Mouse (Mus musculus): ENCODE measurements around the gene Il1b. TPM values are rescaled to one million over a fixed set of nuclear protein-coding genes. Genes with fewer than 3 reads are reported as not detected.
A peak's percentile ranks its signal among the peaks of the same experiment; 100 is the strongest.

Gene Il1b
- not detected in 2 replicates for polyA plus RNA-seq (2015; fragmentation: Nextera tagmentation; extraction: Ambion mirVana)

DNA sequence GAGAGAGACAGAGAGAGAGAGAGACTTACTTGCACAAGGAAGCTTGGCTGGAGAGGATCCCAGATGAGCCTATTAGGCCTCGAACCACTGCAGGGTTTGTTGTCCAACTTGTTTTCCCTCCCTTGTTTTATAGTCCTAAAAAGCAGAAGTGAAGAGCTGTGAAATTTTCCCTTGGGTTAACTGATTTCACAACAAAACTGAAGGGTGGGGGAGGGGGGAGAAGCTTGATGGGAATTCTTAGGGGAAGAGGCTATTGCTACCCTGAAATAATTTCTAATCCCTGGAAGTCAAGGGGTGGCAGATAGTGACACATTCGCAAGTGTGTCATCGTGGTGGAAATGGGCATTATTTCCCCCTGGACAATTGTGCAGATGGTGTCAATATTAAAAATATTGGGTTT is at the start of gene Il1b:
TSS of gene Il1b (minus strand) at position 101 of the 400 bp plus-strand sequence.
- H3K27me3 ChIP-seq = no peaks in the 10 kb centered on the region
- no peak for ATAC-seq (replicated peaks)
- no peak within 1 kb of the TSS for H3K4me3 ChIP-seq
- no peaks in the 10 kb centered on the region for H3K4me1 ChIP-seq
- H3K9ac ChIP-seq (replicated peaks) = no peak within 1 kb of the TSS
- no peak within 1 kb of the TSS for H3K4me2 ChIP-seq (replicated peaks)
- no peaks in the 10 kb centered on the region for H3K9me3 ChIP-seq
- WGBS = 93% methylated on average over 3 of the region's 3 CpGs
- no peaks in the 10 kb centered on the region for H3K36me3 ChIP-seq
- H3K27ac ChIP-seq (replicated peaks) = no peak within 1 kb of the TSS

DNA sequence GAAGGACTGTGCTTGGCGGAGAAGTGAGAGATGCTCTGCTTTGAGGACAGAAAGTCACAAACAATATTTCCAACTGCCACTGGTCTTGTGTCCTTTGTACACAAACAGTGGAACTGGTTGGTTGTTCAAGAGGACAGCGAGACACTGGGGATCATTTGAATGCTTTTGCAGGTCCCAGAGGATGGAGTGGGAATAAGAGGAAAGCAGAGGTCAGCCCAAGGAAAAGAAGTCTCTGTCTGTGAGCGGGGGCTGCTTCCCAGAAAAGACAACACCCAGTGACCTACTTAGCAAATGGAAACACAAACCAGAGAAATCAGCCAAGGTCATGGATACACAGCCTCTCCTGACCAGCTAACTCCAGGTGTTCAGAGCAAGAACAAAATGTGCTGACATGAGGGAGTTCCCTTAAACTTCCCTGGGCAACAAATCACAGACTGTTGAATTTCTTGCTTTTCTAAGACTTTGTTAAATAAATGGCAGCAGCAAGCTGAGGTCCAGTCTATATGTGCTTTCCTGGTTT is 48.5 kb upstream of the Il1b start:
- H3K27me3 ChIP-seq = no peaks in the 10 kb centered on the region
- no peak for ATAC-seq (replicated peaks)

DNA sequence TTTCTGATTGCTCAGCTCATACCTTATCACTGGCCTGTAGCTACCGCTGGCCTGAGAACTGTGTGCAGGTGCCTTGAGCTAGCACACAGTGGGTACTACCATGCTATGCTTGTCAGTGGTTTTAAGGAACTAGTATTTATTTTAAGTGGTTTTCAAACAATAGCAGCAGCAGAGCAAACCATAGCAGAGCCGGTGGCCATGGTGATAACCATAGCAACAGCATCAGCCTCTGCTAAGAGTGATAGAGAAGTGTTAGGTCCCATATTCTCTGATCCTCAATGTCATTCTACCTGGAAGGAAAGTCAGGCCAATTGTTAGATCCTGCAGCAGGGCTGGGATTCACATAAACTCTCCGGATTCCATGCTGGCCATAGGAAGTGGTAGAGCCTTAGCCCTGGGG is 43.7 kb upstream of the Il1b start:
- Histone ChIP-seq H3K9ac (replicated peaks) (no peak overlapping the region), H3K36me3 (no peaks in the 10 kb centered on the region), H3K9me3 (no peaks in the 10 kb centered on the region), H3K4me1 (no peaks in the 10 kb centered on the region), H3K4me2 (replicated peaks) (no peak overlapping the region), H3K27ac (replicated peaks) (no peak overlapping the region), H3K27me3 (no peaks in the 10 kb centered on the region), H3K4me3 (no peak overlapping the region)
- 0 out of 2 replicates have a peak, but pooled peaks have one; percentile 53 for ATAC-seq (replicated peaks)
- 80% methylated on average over 3 of the region's 3 CpGs for WGBS

More for the DNA sequence above, 48.5 kb upstream of the Il1b start:
- WGBS = 89% methylated on average over 3 of the region's 3 CpGs
- no peak overlapping the region for H3K27ac ChIP-seq (replicated peaks)
- no peaks in the 10 kb centered on the region for H3K9me3 ChIP-seq
- no peaks in the 10 kb centered on the region for H3K36me3 ChIP-seq
- H3K4me1 ChIP-seq = no peaks in the 10 kb centered on the region
- H3K9ac ChIP-seq (replicated peaks) = no peak overlapping the region
- H3K4me3 ChIP-seq = no peak overlapping the region
- H3K4me2 ChIP-seq (replicated peaks) = no peak overlapping the region

DNA sequence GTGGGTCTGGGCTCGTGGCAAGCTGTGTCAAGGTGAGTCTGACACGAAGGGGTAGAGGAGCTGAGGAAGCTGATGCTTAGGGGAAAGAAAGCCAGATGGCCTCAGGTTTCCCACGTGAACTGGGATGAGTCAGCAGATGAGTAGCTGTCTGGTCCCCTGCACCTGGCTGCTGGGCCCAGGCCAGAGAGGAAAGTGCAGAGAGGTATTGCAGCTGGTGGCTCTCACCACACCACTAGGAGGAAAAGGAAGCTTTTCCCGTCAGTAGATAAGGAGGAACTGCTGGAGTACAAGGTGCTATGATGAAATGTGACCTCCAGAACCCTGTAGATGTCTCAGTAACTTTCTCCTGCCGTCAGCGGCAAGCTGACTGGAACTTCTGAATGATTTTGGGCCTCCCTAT is 42.5 kb upstream of the Il1b start:
- no peak overlapping the region for H3K9ac ChIP-seq (replicated peaks)
- no peaks in the 10 kb centered on the region for H3K27me3 ChIP-seq
- no peaks in the 10 kb centered on the region for H3K36me3 ChIP-seq
- no peaks in the 10 kb centered on the region for H3K9me3 ChIP-seq
- no peak overlapping the region for H3K4me2 ChIP-seq (replicated peaks)
- no peak overlapping the region for H3K4me3 ChIP-seq
- H3K27ac ChIP-seq (replicated peaks) = no peak overlapping the region
- whole genome bisulfite sequencing = 76% methylated on average over 6 of the region's 6 CpGs
- no peak for ATAC-seq (replicated peaks)
- H3K4me1 ChIP-seq = no peaks in the 10 kb centered on the region

DNA sequence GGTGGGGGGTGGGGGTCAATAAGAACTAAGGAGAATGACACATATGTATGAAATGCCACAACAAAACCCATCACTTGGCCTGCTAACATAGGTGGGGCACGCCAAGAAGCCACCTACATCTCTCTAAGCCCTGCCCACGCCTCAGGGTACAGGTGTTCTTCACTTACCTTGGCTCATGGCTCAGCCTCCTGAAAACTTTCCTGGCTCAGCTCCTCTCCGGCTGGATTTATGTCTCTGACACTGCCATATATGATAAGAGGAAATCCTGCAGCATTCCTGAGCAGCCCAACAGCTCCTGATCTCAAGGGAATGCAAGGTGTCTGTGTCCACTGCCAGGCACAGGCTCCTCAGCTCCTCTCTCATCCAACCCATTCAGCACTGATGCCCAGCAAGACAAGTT is 40.7 kb upstream of the Il1b start:
- Histone ChIP-seq H3K4me3 (no peak overlapping the region), H3K4me2 (replicated peaks) (no peak overlapping the region), H3K9me3 (no peaks in the 10 kb centered on the region), H3K27ac (replicated peaks) (no peak overlapping the region), H3K36me3 (no peaks in the 10 kb centered on the region), H3K9ac (replicated peaks) (no peak overlapping the region), H3K4me1 (no peaks in the 10 kb centered on the region), H3K27me3 (no peaks in the 10 kb centered on the region)
- ATAC-seq (replicated peaks) = no peak
- WGBS = 80% methylated on average over 3 of the region's 3 CpGs

DNA sequence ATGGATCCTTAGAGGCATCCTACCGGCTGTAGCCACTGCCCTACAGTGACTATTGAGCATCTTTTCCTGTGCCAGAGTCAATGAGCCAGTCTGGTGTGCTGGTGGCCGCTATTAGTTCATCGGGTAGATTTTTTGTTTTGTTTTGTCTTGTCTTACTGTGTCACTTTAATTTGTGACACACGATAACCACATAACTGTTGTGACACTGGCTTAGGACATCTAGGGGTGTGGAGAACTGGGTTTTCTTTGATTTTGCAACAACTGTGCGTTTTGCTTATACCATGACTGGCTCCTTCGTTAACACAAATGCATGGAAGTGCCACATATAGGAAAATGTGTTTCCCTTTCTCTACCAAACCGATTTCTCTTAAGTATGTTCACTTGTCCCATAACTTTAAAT is 39.4 kb upstream of the Il1b start:
- H3K9me3 ChIP-seq = no peaks in the 10 kb centered on the region
- H3K4me2 ChIP-seq (replicated peaks) = no peak overlapping the region
- ATAC-seq (replicated peaks) = no peak
- H3K9ac ChIP-seq (replicated peaks) = no peak overlapping the region
- no peaks in the 10 kb centered on the region for H3K4me1 ChIP-seq
- H3K36me3 ChIP-seq = no peaks in the 10 kb centered on the region
- no peak overlapping the region for H3K4me3 ChIP-seq
- no peak overlapping the region for H3K27ac ChIP-seq (replicated peaks)
- no peaks in the 10 kb centered on the region for H3K27me3 ChIP-seq
- WGBS = 92% methylated on average over 7 of the region's 7 CpGs

DNA sequence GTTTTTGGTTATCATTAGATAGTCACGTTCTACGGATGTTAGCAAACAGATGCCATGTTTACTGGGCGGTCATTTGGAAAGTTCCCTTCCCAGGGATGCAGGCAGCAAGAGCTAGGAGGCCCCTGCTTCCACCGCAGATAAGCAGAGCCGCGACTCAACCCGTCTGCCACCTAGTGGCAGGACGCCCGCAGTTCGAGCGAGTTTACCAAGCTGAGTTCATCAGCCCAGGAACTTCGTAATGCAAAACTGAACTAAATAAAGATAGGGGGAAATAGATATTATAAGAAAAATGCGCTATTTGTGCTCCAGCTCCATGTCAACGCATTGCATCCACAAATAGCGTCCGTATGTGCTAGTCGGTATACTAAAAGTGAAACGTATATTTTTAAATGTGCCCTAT is 37.5 kb upstream of the Il1b start:
- H3K4me3 ChIP-seq = no peak overlapping the region
- 20% methylated on average over 18 of the region's 18 CpGs for WGBS
- no peaks in the 10 kb centered on the region for H3K27me3 ChIP-seq
- H3K4me1 ChIP-seq = no peaks in the 10 kb centered on the region
- H3K4me2 ChIP-seq (replicated peaks) = no peak overlapping the region
- H3K9me3 ChIP-seq = no peaks in the 10 kb centered on the region
- peak; percentile 80 for ATAC-seq (replicated peaks)
- no peaks in the 10 kb centered on the region for H3K36me3 ChIP-seq
- no peak overlapping the region for H3K27ac ChIP-seq (replicated peaks)
- H3K9ac ChIP-seq (replicated peaks) = no peak overlapping the region

DNA sequence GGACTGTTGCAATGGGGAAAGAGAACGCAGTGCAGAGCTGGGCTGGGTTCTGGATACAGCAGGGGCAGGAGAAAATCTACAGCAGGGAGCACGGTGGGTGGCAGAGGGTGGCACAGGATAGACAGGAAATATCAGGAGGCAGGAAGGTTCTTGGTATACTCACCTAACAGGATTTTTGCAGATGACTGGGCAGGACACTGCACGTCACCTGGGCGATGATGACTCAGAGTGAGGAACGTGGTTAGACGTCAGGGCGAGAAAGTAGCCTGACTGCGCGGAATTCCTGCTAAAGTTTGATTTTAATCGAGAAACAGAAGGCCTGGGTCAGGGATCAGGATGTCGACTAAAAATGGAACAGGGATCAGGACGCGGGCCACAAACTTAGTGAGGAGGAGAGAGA is 36.7 kb upstream of the Il1b start:
- H3K4me1 ChIP-seq = no peaks in the 10 kb centered on the region
- no peaks in the 10 kb centered on the region for H3K36me3 ChIP-seq
- H3K9me3 ChIP-seq = no peaks in the 10 kb centered on the region
- WGBS = 95% methylated on average over 13 of the region's 13 CpGs
- no peak overlapping the region for H3K27ac ChIP-seq (replicated peaks)
- no peak overlapping the region for H3K4me2 ChIP-seq (replicated peaks)
- no peak overlapping the region for H3K9ac ChIP-seq (replicated peaks)
- H3K4me3 ChIP-seq = no peak overlapping the region
- no peak for ATAC-seq (replicated peaks)
- H3K27me3 ChIP-seq = no peaks in the 10 kb centered on the region

DNA sequence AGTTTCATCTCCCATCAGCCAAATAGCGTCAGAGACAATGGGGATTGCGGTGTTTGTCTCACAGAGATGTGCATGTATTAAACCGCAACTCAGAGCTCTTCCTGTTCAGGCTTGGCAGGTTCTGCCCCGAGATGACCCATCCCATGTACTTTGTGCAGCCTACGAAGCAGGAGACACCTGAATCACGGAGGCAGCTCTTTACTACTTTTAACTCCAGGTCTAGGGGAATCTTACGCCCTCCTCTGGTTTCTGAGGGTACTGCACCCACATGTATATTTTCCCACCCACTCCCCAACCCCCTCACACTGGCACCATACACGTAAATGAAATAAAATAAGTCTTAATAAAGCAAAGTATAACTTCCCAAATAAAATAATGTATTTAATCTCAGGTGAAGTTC is 35.6 kb upstream of the Il1b start:
- 89% methylated on average over 8 of the region's 8 CpGs for WGBS
- no peak for ATAC-seq (replicated peaks)
- Histone ChIP-seq H3K4me3 (no peak overlapping the region), H3K4me2 (replicated peaks) (no peak overlapping the region), H3K27me3 (no peaks in the 10 kb centered on the region), H3K36me3 (no peaks in the 10 kb centered on the region), H3K4me1 (no peaks in the 10 kb centered on the region), H3K9ac (replicated peaks) (no peak overlapping the region), H3K9me3 (no peaks in the 10 kb centered on the region), H3K27ac (replicated peaks) (no peak overlapping the region)

DNA sequence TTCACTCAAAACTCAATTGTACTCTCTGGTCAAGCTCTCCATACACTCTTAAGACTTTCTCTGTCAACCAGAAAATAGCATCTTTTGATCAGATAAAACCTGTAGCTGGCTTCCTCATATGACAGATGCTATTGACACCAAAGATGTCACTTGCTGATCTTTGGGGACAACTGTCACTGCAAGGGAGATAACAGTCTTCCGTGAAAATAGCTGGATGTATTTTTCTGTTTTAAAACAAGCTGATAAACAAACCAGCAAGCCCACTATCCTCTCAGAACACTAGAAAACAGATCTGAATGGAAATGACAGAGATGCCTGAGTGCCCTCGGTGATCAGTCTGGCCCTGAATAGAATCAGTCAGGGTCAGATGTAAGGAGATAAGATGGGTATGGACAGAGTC is 32.8 kb upstream of the Il1b start:
- WGBS = 93% methylated on average over 2 of the region's 2 CpGs

DNA sequence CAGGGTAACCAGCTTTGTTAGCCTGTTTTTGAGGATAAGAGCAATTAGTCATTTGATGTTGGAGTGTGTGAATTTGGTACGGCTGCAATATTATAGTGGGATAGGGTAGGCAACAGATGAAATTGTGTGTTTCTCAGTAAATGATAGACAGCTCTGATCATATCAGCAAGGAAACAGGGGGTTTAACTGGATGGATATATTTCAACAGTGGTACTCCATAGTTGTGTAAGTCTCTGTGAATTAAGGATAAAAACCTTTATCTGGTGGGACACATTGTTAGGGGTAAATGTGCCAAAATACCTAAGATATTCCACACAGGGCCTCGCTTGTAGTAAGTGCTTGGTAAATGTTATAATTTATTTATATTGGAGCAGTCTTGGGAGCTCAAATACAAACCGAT is 31.4 kb upstream of the Il1b start:
- Histone ChIP-seq H3K4me2 (replicated peaks) (no peak overlapping the region), H3K36me3 (no peaks in the 10 kb centered on the region), H3K9me3 (no peaks in the 10 kb centered on the region), H3K27me3 (no peaks in the 10 kb centered on the region), H3K27ac (replicated peaks) (no peak overlapping the region), H3K4me3 (no peak overlapping the region), H3K9ac (replicated peaks) (no peak overlapping the region), H3K4me1 (no peaks in the 10 kb centered on the region)
- WGBS = 90% methylated on average over 3 of the region's 3 CpGs
- no peak for ATAC-seq (replicated peaks)

More for the DNA sequence above, 32.8 kb upstream of the Il1b start:
- H3K4me1 ChIP-seq = no peaks in the 10 kb centered on the region
- ATAC-seq (replicated peaks) = no peak
- no peaks in the 10 kb centered on the region for H3K36me3 ChIP-seq
- H3K27ac ChIP-seq (replicated peaks) = no peak overlapping the region
- H3K9me3 ChIP-seq = no peaks in the 10 kb centered on the region
- no peak overlapping the region for H3K9ac ChIP-seq (replicated peaks)
- no peak overlapping the region for H3K4me3 ChIP-seq
- no peaks in the 10 kb centered on the region for H3K27me3 ChIP-seq
- no peak overlapping the region for H3K4me2 ChIP-seq (replicated peaks)

DNA sequence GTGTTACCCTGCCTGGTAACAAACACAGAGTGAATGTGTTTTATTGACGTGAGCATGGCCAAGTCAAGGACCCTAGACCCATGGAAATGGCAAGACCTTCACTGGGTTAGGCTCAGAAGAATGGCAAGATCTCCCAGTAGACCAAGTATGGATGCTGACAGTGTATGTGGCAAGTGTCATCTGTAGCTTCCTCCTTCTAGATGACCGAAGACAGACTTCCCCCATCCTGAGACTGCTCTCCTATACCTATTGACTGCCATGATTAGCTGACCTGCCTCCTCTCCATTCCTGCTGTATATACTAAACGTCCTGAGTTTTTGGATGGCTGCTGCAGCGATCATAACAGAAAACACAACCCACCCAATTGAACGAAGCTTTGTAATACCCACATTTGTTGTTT is 30.9 kb upstream of the Il1b start:
- H3K36me3 ChIP-seq = no peaks in the 10 kb centered on the region
- H3K9me3 ChIP-seq = no peaks in the 10 kb centered on the region
- H3K9ac ChIP-seq (replicated peaks) = no peak overlapping the region
- H3K27ac ChIP-seq (replicated peaks) = no peak overlapping the region
- ATAC-seq (replicated peaks) = no peak
- H3K4me2 ChIP-seq (replicated peaks) = no peak overlapping the region
- 93% methylated on average over 5 of the region's 5 CpGs for WGBS
- no peaks in the 10 kb centered on the region for H3K27me3 ChIP-seq
- H3K4me1 ChIP-seq = no peaks in the 10 kb centered on the region
- H3K4me3 ChIP-seq = no peak overlapping the region

DNA sequence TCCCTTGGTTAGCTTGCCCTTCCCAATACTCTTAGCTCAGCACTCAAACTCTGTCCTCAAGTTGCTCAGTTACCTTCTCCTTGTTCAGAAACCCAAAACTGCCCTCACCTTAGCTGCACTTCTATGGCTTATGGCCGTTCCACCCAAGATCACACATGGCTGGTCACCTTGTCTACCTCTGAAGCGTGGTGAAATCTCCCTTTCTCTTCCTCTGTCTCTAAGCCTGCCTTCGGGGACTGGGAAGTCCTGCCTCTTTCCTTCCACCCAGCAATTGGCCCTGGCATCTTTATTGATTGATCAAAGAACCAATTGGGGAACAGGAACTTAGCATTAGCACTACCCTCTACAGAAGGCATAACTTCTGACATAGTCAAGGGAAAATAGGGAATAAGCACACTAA is 27.2 kb upstream of the Il1b start:
- WGBS = 76% methylated on average over 3 of the region's 3 CpGs
- Histone ChIP-seq H3K9me3 (no peaks in the 10 kb centered on the region), H3K4me3 (no peak overlapping the region), H3K9ac (replicated peaks) (no peak overlapping the region), H3K27me3 (no peaks in the 10 kb centered on the region), H3K36me3 (no peaks in the 10 kb centered on the region), H3K4me1 (no peaks in the 10 kb centered on the region), H3K27ac (replicated peaks) (no peak overlapping the region), H3K4me2 (replicated peaks) (no peak overlapping the region)
- ATAC-seq (replicated peaks) = no peak

All from forebrain, embryonic 15.5 days (tissue).